Mouse (Mus musculus) fat pad, adult 2 months (tissue): Measurements from ENCODE around the gene Sipa1l2.
"Not testable (repeated sequence)": the region's sequence is repeated elsewhere in the genome, so short reads cannot be mapped to it uniquely, and the experiment has no call there.

Source experiments
- DNase-seq: peaks from one replicate; pipeline ENCODE4 v3.0.0-alpha.2; 2011; ENCODE audit warnings: low read depth, low spot score; ENCODE audit errors: extremely low read depth

Gene Sipa1l2

DNA sequence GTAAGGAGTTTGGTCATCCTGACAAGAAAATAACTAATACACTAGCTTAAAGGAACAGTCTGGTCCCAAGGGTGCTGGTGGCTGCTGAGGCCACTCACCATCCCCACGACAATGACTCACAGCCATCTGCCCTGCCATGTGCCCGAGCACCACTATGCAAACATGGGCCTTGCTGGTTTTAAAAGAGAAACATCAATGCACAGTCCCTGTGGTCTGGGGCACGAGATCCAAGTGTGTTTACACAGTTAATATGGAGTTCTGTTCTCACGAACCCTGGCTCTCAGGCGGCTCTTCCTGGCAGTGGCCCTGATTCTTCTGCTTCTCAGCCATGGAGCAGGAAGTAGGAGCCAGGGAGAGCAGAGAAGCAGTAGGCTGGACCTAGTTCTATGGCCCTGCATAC, 159.0 kb downstream of the Sipa1l2 start:
- DNase-seq, result no peak

DNA sequence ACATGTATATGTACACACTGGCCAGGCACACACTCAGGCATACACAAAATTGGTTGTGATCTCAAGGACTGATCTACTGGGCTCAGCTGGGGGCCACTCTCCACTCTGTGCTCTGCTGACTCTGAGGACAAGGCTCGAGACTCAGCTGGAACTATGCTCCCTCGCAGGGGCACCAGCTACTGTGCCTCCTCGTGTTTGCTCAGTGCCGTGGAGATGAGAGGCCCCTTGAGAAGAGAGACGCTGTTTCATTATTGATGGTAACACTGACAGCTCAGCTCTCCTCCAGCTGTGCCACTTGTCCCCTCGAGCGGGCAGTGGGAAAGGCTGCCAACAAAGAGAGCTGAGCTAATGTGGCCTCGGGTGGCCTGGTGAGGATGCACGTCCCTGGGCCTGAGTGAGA, 161.9 kb downstream of the Sipa1l2 start:
- no peak for DNase-seq

DNA sequence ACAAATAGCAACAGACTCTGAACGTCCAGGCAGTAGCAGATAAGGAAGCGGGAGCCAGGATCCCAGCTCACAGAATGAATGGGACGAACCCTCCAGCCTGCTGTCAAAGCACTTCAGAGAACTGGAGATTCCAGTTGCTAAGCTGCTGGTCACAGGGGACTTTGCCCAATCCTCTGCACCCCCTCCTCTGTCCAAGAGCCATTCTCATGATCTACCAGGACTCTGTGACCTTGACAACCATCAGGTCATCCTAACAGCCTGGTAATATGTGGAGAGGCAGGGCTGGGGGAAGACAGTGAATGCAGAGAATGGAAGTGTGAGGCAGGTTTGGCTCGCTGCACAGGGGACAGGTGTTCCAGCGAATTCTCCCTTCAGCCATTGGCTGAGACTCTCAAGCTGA, 163.2 kb downstream of the Sipa1l2 start:
- DNase-seq, result no peak

DNA sequence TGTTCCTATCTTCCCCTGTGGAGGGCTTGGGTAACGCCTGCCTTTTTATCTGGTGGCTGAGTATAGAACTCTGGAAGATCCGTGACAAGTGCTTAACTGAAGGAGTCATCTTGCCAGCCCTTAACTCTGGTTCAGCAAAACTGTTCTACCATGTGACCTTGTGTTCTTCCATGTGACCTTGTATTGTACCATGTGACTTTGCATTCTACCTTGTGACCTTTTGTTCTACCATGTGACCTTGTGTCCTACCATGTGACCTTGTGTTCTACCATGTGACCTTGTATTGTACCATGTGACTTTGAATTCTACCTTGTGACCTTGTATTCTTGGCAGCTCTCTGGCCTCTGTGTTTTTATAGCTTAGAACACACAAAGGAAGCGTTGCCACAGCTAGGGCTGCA, 168.3 kb downstream of the Sipa1l2 start:
- DNase-seq, result no peak

DNA sequence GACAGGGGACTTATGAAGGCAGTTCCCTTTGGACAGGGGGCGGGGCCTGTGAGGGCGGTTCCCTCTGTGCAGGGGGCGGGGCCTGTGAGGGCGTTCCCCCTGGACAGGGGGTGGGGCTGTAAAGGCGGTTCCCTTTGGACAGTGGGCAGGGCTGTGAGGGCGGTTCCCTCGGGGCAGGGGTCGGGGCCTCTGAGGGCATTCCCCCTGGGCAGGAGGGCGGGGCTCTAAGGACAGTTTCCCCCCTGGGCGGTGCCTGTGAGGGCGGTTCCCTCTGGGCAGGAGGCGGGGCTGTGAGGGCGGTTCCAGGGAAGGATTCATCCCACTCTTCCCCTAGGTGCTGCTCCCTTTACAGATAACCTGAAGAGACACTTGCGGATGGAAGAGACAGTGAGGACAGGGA, 171.6 kb downstream of the Sipa1l2 start:
- DNase-seq, result no peak

DNA sequence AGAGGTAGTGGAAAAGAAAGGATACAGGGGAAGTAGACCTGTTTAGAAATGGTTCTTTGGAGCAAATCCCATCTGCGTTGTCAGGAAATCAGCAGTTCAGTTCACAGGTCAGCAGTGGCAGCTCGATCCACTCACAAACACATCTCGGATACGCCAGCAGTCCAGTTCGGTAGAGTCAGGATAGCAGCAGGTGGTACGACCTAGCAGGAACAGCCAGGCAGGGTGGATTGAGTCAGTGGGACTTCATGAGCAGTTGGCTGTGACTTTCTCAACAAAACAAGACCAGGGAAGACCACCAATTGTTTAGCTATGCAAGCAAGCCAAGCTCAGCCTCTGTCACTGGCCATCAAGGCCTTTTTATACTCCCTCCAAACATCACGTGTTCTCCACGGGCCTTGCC, 173.9 kb downstream of the Sipa1l2 start:
- DNase-seq, result not testable (repeated sequence)

DNA sequence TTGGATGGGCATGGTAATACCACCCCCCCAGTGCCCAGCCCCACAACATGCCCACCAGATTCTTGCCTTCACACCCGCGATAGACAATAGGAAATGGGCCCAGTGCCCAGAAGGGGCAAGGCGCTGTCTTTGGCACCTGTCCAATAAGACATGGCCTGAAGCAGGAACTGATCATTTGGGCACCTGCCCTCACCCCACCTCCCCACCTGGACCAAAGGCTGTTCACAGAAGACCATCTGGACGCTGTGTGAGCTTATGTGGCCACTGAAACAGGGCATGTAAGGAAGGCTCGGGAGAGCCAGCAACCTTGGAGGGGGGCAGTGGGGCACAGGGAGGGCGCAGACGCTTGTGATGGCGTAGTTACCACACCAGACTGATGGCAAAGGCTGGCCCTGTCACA, 174.6 kb downstream of the Sipa1l2 start:
- DNase-seq, result no peak

DNA sequence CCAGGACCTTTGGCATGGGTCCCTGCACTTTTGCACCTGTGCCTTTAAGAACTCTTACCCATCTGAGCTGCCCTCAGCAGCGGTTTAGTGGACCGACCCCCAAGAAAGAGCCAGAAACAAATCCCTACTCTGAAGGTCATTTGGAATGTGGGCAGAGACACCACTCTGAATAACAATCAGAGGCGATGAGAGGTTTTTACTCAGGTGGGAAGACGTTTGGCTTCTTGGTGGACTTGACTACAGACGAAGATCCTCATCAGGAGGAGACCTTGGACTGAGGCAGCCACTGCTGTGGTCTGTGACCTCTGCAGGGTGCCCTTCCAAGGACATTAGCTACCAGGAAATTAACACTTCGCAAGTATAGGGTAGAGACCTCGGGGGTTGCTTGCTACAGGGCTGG, 177.9 kb downstream of the Sipa1l2 start:
- DNase-seq, result no peak

DNA sequence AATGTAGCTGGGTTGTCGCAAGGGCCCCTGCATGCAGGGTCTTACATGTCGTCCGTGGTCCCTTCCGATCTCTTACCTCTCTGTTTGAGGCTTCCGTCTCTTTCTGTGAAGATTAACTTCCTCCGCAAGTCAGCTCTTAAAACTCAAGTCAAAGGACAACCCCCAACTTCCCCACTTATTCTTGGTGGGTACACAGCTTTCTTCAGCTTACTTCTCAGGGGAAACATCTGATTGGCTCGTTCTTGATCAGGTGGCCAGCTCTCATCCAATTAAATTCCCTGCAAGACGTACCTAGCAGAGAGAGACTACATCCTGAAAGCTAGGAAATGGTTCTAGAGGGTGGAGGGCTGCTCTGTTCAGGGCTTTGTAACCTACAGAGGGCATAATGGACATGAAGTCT, 178.3 kb downstream of the Sipa1l2 start:
- no peak for DNase-seq

DNA sequence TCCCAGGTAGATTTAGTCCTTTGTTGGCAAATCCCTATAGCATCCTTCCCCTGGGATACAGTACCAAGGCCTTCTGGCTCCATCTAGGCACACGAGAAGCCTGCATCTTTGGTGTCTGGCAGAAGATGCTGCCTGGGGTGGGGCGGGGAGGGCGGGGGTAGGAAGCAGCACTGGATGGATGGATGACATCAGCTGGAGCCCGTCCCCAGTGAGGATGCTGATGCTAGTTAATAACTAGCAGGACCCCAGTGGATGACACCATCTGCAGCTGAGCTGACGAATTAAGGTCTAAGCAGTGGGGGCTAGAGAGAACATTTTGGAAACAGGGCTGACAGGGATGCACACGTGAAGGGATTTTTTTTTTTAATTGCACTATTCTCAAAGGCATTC, 179.1 kb downstream of the Sipa1l2 start:
- DNase-seq, result no peak

DNA sequence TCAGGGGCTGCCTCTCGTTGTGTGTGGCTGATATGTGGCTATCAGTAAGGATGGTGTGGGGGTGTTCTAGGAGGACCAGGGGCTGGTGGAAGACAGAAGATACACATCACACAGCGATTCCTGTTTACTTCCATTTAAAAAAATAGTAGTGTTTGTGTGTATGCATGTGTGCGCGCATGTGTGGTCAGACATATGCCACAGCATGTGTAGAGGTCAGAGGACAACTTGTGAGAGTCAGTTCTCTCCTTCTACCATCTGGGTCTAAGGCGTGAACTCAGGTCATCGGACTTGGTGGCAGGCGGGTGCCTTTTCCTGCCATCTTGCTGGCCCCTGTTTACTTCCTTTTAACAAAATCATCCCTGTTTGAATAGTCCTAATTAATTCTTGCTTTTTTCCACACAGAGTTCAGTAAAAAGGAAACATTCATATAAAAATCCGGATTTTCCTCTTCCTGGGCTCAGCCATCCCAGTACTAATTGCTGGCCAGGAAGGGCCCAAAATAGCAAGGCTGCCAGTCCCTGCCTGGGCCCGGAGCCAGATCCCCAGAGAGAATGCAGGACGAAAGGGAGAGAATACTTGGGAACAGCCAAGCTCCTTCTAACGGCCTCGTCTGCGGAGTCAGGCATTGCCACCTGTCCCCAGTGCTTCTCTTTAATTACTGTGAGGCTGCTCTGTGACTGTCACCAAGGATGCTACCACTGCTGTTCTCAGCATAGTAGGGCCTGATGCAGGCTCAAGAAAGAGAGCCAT, 179.7 kb downstream of the Sipa1l2 start:
- no peak for DNase-seq

DNA sequence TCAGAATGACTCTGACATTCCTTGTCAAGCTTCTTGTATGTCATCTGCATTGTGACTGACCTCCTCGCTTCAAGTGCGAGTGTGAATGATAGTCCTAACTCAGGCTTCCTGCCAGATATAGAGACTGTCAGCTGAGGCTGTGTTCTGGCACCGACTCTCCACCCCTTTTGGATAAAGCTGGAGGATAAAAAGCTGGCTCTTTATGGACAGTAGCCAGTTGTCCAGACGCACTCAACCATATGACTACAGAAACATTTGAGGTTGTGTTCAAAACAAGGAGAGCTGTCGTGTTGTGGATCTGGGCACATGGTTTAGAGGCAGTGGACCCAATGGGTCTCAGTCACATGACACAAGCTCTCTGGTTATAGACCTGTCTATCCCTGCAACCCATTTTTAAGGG, 180.3 kb downstream of the Sipa1l2 start:
- DNase-seq, result no peak

DNA sequence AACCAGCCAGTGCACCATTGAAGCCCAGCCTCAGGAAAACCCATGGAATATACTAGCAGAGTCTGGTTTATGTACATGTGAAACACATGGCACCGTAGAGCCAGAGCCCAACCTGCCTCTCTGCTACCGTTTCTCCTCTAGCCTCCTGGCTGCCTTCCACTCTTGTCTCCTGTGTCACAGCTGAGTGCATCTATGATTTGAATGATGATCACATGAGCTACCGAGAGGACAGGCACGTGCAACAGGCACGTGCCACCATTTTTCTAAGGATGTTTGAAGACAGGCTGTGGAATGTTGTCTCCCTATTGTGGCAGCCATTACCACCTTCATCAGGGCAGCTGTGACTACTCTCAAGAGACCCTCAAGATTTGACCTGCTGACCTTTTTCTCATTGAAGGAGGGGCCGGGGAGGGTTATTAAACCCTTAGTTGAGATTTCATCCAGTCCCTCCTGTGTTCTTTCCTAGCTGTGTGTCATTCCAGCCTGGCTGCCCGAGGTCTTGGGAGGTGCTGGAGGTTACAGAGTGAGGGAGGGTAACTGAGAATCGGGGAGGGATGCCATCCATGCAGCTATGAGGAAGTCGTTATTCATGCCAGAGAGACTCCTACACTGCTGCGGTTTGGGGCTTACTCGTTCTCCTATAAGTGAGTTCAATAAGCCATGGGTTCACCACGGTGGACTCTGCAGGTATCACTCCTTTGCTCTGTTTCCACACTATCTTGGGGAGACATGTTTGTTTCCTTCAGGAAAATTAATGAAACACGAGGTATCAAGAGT, 181.0 kb downstream of the Sipa1l2 start:
- DNase-seq, result no peak

DNA sequence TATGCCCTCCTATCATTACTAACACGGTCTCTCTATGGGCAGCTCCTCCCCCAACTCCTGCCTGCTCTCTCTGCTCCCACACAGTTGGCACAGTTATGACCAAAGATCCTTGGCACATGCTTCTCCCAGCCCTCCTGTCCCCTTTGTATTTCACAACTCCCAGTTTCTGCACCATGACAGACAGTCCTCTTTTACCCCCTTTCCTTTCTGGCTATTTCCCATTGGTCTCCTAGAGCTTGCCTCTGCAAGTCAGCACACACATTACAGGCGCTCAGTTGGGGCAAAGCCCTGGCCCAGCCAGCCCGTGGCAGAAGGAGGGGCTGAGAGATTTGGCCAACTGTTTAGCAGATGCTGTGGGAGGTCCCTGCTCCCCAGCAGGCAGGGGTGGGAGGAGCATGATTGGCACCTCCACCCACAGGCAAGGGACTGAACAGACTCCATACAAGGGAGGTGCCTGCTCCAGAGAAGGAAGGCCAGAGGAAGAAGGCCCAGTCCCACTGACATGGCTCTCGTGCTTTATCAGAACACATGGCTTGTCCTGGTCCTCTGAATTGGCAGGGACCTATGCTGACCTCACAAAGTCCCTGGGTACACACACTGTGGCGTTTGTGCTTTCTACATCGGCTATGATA, 184.0 kb downstream of the Sipa1l2 start:
- DNase-seq, result peak; percentile 91

DNA sequence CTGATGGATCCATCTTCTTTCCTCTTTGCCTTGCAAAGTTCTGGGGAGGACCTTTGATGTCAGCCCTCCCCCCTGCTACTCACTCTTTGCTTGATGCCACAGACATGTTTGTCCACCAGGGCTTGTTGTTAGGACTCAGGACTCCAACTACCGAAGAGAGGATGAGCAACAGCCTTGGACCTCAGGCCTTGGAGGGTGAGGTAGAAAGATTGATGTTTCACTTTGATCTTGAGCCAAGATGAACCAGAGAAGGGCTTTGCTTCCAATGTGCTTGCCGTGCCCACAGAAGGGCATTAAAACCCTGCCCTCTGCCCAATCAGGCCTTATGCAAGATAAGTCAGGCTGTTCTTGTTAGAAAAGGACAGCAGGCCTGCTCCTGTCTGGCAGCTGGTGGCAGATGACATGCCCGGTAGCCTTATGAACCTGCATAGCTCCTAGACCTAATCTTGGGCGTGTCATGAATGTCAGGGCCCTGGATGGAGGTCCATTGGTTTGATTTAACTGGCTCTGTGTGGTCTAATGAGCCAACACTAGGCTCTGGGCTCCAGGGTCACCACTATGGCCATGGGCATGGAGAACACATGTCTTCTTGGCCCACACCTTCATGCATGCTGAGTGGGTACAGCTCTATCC, 184.9 kb downstream of the Sipa1l2 start:
- peak; percentile 47 for DNase-seq

DNA sequence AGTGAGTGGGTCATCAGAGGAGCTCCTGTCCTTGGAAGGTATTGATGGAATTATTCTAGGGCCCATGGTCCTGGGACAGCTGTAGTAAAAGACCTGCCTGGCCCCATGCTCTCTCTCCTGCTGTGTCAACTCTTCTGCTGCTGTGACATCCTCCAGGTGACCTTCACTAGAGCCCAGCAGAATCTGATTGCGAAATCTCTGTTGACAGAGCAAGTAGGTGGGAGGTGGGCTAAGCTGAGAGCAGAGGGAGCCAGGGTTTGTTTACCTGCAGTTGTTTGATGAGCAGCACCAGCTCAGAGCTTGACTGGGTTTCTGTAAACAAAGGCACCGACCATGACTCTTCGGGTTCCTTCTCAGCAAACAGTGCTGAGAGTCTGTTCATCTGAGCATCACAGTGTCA, 187.9 kb downstream of the Sipa1l2 start:
- no peak for DNase-seq

DNA sequence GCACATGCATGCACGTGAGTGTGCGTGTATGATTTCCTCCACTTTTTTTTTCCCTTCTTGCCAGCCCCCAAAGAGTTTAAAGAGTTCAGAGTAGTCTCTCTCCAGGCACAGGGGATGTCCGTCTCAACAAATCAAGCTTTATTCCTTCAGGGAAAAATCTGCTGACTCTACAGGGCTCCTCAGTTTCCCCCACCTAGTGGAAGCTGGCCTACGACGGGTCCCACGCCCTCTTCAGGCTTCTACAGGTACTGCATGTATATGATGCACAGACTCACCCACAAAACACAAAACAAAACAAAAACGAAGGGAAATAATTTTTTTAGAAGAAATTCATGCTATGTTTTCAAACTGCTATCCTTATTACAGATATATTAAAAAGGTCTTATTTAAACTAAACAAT, 189.7 kb downstream of the Sipa1l2 start:
- DNase-seq, result no peak

DNA sequence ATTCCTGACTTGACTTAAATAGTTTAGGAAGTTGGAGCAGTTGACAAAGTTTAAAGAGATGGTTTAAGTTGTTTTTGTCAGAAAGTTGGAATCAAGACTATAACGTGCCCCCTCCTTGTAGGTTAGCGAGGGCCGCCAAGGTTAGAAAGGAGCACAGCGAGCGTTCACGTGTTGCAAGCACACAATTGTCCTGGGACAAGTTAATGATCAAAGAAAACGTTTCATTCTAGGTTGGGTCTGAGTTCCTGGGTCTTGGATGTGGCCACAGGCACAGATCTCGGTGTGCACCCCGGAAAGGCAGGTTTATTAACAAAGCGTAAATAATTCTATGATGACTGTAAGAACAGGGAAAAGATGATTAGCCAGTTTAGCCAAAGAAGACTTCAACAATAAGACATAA, 190.5 kb downstream of the Sipa1l2 start:
- no peak for DNase-seq

DNA sequence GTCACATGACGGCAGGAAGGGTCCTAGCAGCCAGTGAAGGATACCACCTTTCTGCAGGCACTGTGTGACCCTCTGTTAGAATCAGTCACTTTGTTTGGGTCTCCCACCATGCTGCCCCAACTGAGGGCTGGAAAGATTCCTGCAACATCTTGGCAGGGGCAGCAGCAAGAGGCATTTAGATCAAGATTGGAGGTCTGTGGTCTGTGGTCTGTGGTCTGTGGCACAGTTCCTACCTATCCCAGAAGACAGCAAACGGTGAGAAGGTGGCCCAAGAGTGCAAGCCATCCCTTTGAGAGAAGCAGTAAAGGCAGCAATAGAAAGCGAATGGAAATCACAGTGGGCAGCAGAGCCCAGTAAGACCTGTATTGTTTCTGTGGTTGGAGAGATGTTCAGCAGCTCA, 191.9 kb downstream of the Sipa1l2 start:
- DNase-seq, result no peak

DNA sequence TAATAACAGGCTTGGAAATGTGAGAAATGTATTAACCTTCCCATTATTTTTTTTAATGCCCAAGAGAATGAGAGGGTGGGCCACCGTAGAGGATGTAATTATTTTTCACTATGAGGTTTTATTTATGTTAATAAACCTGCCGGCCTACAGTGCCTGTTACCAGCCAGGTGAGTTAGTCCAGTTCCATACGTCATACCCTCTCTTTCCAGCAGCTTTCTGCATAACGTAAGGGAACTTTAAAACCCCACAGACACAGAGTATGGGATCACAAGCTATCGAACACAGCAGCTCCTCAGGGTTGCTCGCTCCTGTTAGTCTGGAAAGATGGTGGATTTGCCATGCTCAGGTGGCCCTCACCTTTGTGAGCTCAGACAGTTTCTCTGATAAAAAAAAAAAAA, 193.2 kb downstream of the Sipa1l2 start:
- DNase-seq, result no peak

DNA sequence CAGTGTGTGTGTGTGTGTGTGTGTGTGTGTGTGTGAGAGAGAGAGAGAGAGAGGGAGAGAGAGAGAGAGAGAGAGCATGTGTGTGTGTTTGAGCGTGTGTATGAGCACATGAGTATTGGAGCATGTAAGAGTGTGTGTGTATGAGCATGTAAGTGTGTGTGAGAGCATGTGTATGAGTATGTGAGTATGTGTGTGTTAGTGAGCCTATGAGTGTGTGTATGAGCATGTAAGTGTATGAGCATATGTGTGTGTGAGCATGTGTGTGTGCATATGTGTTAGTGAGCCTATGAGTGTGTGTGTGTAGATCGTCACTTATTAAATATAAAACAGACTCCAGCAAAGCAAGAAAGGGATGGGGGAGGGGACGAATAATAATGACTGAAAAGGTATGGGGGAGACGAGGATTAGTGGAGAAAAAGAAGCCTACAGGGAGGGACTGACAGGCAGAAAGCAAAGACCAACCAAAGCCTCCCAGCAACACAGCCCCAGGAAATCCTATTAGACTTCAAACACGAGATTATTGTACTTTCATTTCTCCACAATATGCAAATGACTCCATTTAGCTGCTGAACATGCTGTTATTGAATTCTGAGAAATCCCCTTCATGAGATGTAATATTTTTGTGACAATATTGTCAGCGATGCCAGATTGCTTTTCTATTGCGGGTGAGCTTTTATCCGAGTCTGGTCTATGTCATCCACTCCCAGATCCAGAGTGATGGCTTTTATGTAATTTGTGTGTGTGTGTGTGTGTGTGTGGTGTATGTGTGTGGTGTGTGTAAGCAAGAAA, 193.8 kb downstream of the Sipa1l2 start:
- DNase-seq, result no peak
